Mouse (Mus musculus): ENCODE measurements around the gene Myo1g.
"Not testable (repeated sequence)": the region's sequence is repeated elsewhere in the genome, so short reads cannot be mapped to it uniquely, and the experiment has no call there.

Gene Myo1g

DNA sequence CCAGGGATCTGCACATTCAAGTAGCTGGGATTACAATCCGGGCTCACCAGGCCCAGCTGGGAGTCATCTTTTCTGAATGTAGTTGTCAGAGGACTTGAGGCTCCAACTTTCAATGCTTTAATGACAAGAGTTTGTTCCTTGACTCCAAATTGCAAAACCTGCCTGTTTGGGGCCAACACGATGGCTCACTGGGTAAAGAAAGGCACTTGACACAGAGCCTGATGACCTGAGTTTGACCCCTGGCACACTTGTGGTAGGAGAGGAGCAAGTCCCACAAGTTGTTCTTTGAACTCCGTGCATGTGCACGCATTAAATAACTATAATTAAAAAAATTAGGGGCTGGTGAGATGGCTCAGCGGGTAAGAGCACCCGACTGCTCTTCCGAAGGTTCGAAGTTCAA, 9.2 kb upstream of the Myo1g start:
- DNase-seq (ENCODE audit: low spot score in 2 of 2) = peak in 1 of 2 experiments; percentile 65

DNA sequence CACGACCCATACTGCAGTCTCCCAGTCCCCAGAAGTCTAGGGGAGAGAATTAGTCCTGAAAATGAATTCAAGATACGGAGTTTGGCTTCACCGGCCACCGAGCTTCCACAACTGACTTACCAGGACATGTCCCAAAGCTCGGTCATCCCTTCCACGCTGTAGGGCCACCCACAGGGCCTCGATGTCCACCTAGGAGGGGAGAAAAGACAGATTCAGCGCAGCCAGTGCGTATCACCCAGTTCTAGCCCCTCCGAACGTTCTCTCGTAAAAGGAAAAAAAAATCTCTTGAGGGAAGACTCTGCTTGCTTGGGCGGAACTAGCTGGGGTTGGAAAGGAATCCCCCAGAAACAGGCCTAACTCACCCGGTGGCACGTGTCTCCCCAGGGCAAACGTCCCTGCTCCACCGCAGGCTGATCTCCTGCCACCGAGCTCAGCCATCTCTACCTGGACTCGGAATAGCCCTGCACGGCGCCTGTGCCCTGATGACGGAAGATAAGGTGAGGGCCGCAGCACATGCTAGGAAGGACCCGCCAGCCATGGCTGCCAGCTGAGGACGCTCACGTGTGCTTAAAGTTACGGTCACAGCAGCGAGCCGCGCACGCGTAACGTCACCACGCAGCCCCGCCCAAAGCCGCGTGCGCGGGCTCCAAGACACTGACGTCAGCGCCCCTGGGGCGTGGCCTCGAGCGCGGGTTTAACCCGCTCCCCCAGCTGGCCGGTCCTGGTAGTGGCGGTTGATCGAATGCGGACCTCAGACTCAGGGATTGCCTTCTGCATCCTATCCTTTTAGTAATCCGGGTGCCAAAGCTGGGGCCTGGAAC, 7.6 kb upstream of the Myo1g start:
- DNase-seq (ENCODE audit: low spot score in 2 of 2) = peak; percentile 96 to 97

DNA sequence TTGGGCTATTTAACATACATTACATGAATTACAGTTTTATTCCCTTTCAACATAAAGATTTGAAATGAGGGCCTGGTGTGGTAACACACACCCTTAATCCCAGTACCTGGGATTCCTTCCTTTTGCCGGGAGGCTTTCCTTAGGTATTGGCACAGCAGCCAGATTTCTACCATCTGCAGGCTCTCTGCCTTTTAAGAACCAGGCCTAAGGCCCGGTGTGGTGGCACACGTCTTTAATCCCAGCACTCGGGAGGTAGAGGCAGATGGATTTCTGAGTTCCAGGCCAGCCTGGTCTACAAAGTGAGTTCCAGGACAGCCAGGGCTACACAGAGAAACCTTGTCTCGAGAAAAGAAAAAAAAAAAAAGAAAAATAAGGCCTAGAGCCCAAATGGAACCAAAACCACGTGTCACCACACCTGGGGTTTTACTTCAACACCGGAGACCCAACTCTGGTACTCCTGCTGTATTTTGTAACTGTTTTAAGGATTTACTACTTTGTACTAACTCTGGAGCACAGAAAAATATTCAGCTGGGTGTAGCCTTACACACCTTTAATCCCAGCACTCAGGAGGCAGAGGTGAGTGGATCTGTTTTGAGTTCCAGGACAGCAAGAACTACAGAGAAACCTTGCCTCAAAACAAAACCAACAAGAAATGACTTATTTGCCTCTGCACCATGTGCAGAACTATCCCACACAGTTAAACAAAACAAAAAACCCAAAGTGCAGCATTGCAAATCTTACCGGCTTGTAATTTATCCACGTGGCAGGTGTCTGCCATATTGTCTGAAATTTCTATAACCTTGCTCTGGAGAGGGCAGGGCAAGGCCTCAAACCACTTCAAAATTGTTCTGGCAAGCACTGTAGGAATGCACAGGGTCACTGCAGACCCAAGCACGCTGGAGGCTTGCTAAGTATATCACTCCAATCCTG, 6.8 kb upstream of the Myo1g start:
- DNase-seq (ENCODE audit: low spot score in 2 of 2) = no peak

DNA sequence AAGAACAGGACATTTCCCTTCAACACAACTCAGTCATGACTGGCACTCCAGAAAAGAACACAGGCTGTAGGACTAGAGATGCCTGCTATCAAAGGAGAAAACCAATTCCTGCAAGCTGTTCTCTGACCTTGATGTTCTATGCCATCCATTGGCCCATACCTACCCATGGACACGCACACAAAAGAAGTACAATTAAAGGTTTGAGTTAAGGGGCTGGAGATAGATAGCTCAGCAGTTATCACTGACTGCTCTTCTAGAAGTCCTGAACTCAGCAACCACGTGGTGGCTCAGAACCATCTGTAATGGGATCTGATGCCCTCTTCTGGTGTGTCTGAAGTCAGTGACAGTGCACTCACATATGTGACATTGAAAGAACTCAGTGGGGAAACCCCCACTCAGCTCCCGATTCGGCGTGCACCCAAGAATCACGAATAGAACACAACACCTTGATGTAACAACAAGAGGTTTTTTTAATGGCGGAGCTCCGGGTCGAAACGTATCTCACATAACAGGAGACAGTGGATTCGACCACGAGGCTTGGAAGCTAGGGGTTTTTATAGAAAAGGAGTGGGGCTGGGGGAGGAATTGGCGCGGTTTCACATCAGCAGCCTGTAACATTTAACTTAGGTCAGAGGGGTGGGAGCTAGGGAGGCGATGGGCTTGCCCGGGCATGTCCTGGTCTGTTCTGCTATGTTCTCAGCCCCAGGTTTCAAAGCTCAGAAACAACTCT, 5.9 kb upstream of the Myo1g start:
- DNase-seq (ENCODE audit: low spot score in 2 of 2) = not testable (repeated sequence)

- no peak for DNase-seq (ENCODE audit: low spot score in 2 of 2)
Observed at GRCm38 (mm10) chr11:6525241-6525640, 4.5 kb upstream of the Myo1g start.

- DNase-seq (ENCODE audit: low spot score in 2 of 2) = no peak
Observed at GRCm38 (mm10) chr11:6524880-6525238, 4.1 kb upstream of the Myo1g start.

GRCm38 (mm10) chr11:6524165-6524879, 3.6 kb upstream of the Myo1g start:
- no peak for DNase-seq (ENCODE audit: low spot score in 2 of 2)

DNA sequence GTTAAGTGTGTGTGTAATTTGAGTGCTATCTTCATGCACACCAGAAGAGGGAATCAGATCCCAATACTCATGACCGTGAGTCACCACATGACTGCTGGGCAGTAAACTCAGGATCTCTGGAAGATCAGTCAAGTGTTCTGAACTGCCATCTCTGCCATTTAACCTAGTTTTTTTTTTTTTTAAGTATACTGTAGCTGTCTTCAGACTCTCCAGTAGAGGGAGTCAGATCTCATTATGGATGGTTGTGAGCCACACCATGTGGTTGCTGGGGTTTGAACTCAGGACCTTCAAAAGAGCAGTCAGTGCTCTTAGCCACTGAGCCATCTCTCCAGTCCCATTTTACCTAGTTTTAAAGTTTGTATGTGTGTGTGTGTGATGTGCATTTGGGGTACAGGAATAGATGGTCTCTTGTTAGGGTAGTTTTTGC, 2.9 kb upstream of the Myo1g start:
- no peak for DNase-seq (ENCODE audit: low spot score in 2 of 2)

- no peak for DNase-seq (ENCODE audit: low spot score in 2 of 2)
Observed at GRCm38 (mm10) chr11:6522782-6523525, 2.2 kb upstream of the Myo1g start.

- DNase-seq (ENCODE audit: low spot score in 2 of 2) = no peak
Observed at GRCm38 (mm10) chr11:6519491-6520033, 1.2 kb downstream of the Myo1g start.

DNA sequence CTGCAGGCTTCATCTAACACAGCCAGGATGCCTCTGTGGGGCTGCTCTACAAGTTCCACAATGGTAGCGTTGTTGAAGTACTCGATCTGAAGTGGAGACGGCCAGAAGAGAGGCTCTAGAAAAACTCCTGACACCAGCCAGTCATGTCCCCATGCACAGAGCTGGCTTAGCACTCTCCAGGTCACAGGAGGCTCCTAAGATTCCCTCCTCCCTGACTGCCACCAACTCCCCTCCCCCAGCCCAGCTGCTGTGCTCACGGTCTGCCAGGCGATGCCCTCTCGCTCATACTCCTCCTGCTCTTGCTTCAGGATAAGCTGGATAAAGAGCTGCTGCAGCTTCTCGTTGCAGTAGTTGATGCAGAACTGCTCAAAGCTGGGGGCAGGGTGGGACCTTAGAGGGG, 5.9 kb downstream of the Myo1g start:
- no peak for DNase-seq (ENCODE audit: low spot score in 2 of 2)

GRCm38 (mm10) chr11:6508269-6508876, 12.4 kb downstream of the Myo1g start:
- no peak for DNase-seq (ENCODE audit: low spot score in 2 of 2)

GRCm38 (mm10) chr11:6506516-6506915, 14.2 kb downstream of the Myo1g start:
- peak in 1 of 2 experiments; percentile 60 for DNase-seq (ENCODE audit: low spot score in 2 of 2)

DNA sequence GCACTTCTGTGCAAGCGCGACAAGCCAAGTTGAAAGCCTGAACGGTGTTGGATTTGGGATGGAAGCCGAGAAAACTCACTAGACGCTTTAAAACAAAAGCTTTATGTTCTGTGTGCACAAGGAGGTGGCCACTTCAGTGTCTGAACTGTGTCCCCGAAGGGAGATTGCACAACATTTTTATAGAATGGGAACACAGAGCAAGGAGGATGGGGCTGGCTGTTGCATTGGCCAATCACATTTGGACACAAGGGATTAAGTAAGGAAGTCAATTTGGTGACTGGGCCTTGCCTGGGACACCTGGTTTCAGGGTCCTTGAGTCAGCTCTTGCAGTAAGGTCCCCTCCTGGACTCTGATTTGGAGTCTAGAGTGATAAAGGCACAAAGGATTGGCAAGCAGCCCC, 16.1 kb downstream of the Myo1g start:
- peak; percentile 45 to 47 for DNase-seq (ENCODE audit: low spot score in 2 of 2)

DNA sequence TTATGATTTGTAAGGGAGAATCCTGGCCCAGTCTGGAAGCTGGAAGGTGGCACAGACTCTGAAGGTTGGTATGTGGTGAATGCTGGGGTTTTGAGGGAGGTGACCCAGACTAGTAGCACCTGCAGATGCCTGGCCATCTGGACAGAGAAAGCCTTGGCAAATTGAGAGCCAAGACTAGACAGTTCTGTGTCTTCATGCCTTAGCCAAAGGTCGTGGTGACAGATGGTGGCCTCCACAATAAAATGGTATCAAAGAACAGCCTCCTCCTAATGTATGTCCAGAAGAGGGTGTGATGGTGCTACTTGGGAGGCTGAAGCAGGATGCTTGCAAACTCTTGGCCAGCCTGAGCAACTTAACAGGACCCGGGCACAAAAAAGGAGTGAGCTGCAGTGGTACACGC, 16.5 kb downstream of the Myo1g start:
- DNase-seq (ENCODE audit: low spot score in 2 of 2) = no peak

GRCm38 (mm10) chr11:6502506-6502905, 18.3 kb downstream of the Myo1g start:
- no peak for DNase-seq (ENCODE audit: low spot score in 2 of 2)

GRCm38 (mm10) chr11:6497311-6497948, 23.3 kb downstream of the Myo1g start:
- DNase-seq (ENCODE audit: low spot score in 2 of 2) = no peak

- peak in 1 of 2 experiments; percentile 32 for DNase-seq (ENCODE audit: low spot score in 2 of 2)
Observed at GRCm38 (mm10) chr11:6489691-6490503, 30.9 kb downstream of the Myo1g start.

- DNase-seq (ENCODE audit: low spot score in 2 of 2) = no peak
Observed at GRCm38 (mm10) chr11:6489257-6489656, 31.5 kb downstream of the Myo1g start.

Data from urinary bladder, postnatal 36 days (tissue).